Mouse (Mus musculus) neural tube, embryonic 12.5 days (tissue): ENCODE results near the gene Nmbr. TPM values are rescaled to one million over a fixed set of nuclear protein-coding genes. Genes with fewer than 3 reads are reported as not detected.
A peak's percentile ranks its signal among the peaks of the same experiment; 100 is the strongest.

Experiments used
- ATAC-seq: fragments of 200-750 bp; cut with Nextera tagmentation; 2 replicates; pipeline ENCODE4 v1.8.0; 2017; ENCODE audit warnings: low read depth, mild to moderate bottlenecking, moderate TSS enrichment, moderate library complexity; ENCODE audit not compliant: low FRiP score
- H3K27ac ChIP-seq: fragments of 300-500 bp; sonication (generic); 2 replicates; pipeline ENCODE4 v1.5.1; 2016
- H3K27me3 ChIP-seq: fragments of 300-500 bp; sonication (generic); replicated peaks from 2 replicates; pipeline ENCODE4 v1.6.1; 2016; ENCODE audit warnings: mild to moderate bottlenecking
- H3K36me3 ChIP-seq: fragments of 300-500 bp; sonication (generic); 2 replicates; pipeline ENCODE4 v1.6.1; 2016; ENCODE audit warnings: mild to moderate bottlenecking
- H3K4me1 ChIP-seq: fragments of 300-500 bp; sonication (generic); 2 replicates; pipeline ENCODE4 v1.6.1; 2016
- H3K4me2 ChIP-seq: fragments of 300-500 bp; sonication (generic); replicated peaks from 2 replicates; pipeline ENCODE4 v1.6.1; 2016; ENCODE audit warnings: mild to moderate bottlenecking
- H3K4me3 ChIP-seq: fragments of 300-500 bp; sonication (generic); 2 replicates; pipeline ENCODE4 v1.5.1; 2016
- H3K9ac ChIP-seq: fragments of 300-500 bp; sonication (generic); 2 replicates; pipeline ENCODE4 v1.6.1; 2016; ENCODE audit warnings: mild to moderate bottlenecking
- H3K9me3 ChIP-seq: fragments of 300-500 bp; sonication (generic); 2 replicates; pipeline ENCODE4 v1.6.1; 2016; ENCODE audit warnings: mild to moderate bottlenecking
- WGBS: fragments of 180-500 bp; shearing (Covaris S2); methylation state at CpG from one replicate; pipeline ENCODE4 v1.1.7; 2016; 5-methylcytosine and 5-hydroxymethylcytosine counted together
- polyA plus RNA-seq: library from polyadenylated mRNA; unstranded; fragments of >200 nt; fragmentation: Nextera tagmentation; extraction: Ambion mirVana; gene quantifications from 2 replicates; pipeline ENCODE4 v1.2.1, GENCODE M21; 2016

The Nmbr gene
- polyA plus RNA-seq, 1 experiment from 2014 or later, result 0.30 TPM

DNA sequence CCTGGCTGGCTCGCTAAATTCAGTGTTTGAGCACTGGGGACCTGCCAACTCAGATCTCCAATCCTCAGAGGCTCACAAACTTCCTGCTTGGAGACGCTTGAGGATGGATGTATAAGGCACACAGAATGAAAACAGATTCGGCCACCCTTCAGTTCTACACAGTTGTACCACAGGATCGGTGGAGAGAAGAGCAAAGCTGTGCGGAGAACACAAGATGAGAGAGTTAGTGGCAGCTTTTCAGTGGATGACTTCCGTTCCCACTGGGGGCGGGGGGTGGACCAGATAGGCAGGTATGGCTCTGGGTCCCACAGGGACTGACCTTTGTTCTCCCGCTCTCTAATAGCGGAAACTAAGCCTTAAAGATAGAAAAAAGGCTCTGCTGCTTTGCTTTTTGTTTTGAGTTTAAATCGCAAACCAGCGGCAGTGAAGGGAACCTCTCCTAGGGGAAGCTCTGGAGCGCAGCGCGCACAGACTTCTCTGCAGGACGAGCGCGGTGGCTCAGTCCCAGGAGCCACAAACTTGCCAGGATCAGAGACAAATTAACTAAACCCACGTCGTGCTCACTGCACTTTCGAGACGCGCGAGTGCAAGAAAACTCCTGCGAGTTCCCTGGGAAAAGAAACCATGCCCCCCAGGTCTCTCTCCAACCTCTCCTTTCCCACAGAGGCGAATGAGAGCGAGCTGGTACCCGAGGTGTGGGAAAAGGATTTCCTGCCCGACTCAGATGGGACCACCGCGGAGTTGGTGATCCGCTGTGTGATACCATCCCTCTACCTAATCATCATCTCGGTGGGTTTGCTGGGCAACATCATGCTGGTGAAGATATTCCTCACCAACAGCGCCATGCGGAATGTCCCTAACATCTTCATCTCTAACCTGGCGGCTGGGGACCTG is 54.5 kb downstream of the Nmbr start:
- peaks cover 6% of the 10 kb centered on the region; the same call in 1 of the 2 replicates for H3K27me3 ChIP-seq
- H3K9ac ChIP-seq, result no peak overlapping the region
- H3K4me1 ChIP-seq, result peaks cover 5% of the 10 kb centered on the region; the same call in 1 of the 2 replicates
- 0 out of 2 replicates have a peak, but pooled peaks have one; percentile 58 for ATAC-seq
- H3K4me2 ChIP-seq, result peak overlapping the region; percentile 73
- H3K27ac ChIP-seq, result no peak overlapping the region
- WGBS, result 2% methylated on average over 35 of the region's 35 CpGs
- no peaks in the 10 kb centered on the region for H3K9me3 ChIP-seq
- H3K36me3 ChIP-seq, result no peaks in the 10 kb centered on the region
- peak overlapping the region; percentile 33 for H3K4me3 ChIP-seq

- no peak overlapping the region for H3K9ac ChIP-seq
- peak overlapping the region; percentile 33; the same call in 1 of the 2 replicates for H3K4me3 ChIP-seq
- ATAC-seq, result no peak
- no peaks in the 10 kb centered on the region for H3K9me3 ChIP-seq
- H3K27me3 ChIP-seq, result peaks cover 6% of the 10 kb centered on the region; the same call in 1 of the 2 replicates
- 20% methylated on average over 8 of the region's 8 CpGs for WGBS
- H3K4me2 ChIP-seq, result peak overlapping the region; percentile 73
- no peak overlapping the region for H3K27ac ChIP-seq
- no peaks in the 10 kb centered on the region for H3K36me3 ChIP-seq
- H3K4me1 ChIP-seq, result peaks cover 5% of the 10 kb centered on the region; the same call in 1 of the 2 replicates
These were observed 55.2 kb downstream of the Nmbr start for GRCm38 (mm10) chr10:14760618-14761017.

DNA sequence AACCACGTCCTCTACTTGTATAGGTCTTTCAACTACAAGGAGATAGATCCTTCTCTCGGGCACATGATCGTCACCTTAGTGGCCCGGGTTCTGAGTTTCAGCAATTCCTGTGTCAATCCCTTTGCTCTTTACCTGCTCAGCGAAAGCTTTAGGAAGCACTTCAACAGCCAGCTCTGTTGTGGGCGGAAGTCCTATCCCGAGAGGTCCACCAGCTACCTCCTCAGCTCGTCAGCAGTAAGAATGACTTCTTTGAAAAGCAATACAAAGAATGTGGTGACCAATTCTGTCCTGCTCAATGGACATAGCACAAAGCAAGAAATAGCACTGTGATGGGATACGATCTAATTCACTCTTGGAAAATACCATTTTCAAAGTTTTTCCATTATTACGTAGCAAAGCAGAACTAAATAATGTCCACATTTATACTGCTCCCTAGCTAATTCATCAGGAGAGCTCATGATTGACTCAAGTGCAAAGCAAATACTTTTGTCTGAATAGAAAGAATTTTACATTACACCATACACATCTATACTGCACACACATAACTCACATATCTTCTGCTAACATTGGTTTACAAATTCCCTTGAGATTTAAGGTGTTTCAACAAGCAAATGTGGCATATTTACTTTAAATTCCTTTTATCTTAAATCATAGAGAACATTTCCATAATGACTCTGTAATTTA is 65.0 kb downstream of the Nmbr start:
- WGBS, result 84% methylated on average over 10 of the region's 10 CpGs
- ATAC-seq, result no peak

DNA sequence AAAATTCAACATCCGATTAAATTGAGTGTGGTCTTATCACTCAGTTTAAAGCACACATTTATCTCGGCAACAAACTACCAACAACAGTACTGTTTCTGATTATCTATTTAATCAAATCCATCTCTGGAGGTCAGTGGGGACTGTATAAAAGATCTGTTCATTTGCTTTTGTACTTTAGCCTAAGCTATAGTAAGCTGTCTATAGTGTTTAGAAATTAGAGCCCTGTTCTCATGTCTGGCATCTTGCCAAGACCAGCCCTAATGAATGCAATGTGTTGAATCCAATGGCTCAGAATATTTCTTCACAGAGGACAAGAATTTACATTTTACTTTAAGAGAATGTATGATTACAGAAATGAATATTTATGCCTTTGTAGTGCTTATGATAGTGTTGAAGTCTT is 69.1 kb downstream of the Nmbr start:
- H3K9ac ChIP-seq, result no peak overlapping the region
- H3K4me1 ChIP-seq, result no peaks in the 10 kb centered on the region
- 77% methylated on average over 2 of the region's 2 CpGs for WGBS
- no peak overlapping the region for H3K4me3 ChIP-seq
- H3K27ac ChIP-seq, result no peak overlapping the region
- no peaks in the 10 kb centered on the region for H3K9me3 ChIP-seq
- H3K4me2 ChIP-seq, result no peak overlapping the region
- ATAC-seq, result no peak
- no peaks in the 10 kb centered on the region for H3K27me3 ChIP-seq
- H3K36me3 ChIP-seq, result no peaks in the 10 kb centered on the region

More for the DNA sequence above, 65.0 kb downstream of the Nmbr start:
- Histone ChIP-seq H3K4me1 (no peaks in the 10 kb centered on the region), H3K36me3 (no peaks in the 10 kb centered on the region), H3K27ac (no peak overlapping the region), H3K27me3 (no peaks in the 10 kb centered on the region), H3K4me2 (no peak overlapping the region), H3K9ac (no peak overlapping the region), H3K9me3 (no peaks in the 10 kb centered on the region), H3K4me3 (no peak overlapping the region)

DNA sequence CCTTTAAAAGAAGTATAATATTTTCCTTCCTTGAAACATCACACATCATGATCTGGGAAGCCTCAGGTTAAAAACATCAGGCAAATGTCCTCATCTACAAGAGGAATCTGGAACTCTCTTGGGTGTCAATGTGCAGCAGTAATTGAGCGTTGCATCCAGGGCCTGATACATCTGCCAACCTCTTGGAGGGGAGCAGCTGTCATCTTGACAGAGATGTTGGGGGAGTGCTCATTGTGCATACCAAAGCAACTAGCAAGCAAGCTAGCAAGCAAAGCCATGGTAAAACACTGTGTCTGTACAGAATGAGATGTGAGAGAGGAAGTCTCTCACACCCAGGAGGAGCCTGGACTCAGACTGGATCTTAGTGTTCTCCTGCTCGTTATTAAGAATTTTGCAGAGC is 84.6 kb downstream of the Nmbr start:
- Histone ChIP-seq H3K9ac (no peak overlapping the region), H3K9me3 (no peaks in the 10 kb centered on the region), H3K4me2 (no peak overlapping the region), H3K4me3 (no peak overlapping the region), H3K27me3 (no peaks in the 10 kb centered on the region), H3K4me1 (no peaks in the 10 kb centered on the region), H3K27ac (no peak overlapping the region), H3K36me3 (no peaks in the 10 kb centered on the region)
- WGBS, result 70% methylated on average over 2 of the region's 2 CpGs
- no peak for ATAC-seq

- 54% methylated on average over 4 of the region's 4 CpGs for WGBS
- no peak for ATAC-seq
- no peaks in the 10 kb centered on the region for H3K36me3 ChIP-seq
- no peak overlapping the region for H3K27ac ChIP-seq
- H3K4me2 ChIP-seq, result no peak overlapping the region
- H3K4me1 ChIP-seq, result no peaks in the 10 kb centered on the region
- no peaks in the 10 kb centered on the region for H3K27me3 ChIP-seq
- no peaks in the 10 kb centered on the region for H3K9me3 ChIP-seq
- H3K4me3 ChIP-seq, result no peak overlapping the region
- H3K9ac ChIP-seq, result no peak overlapping the region
These were observed 111.6 kb downstream of the Nmbr start for GRCm38 (mm10) chr10:14816970-14817369.

Other genes with a start within 250 kb of the Nmbr start
- 6.8 and 6.9 TPM in 2 replicates for gene Adgrg6, start 159.9 kb upstream of the Nmbr start, polyA plus RNA-seq
- 193 and 213 TPM in 2 replicates for gene Vta1, start within 50 bp of the Nmbr start, polyA plus RNA-seq
- gene Gje1, start 12.6 kb downstream of the Nmbr start, polyA plus RNA-seq, result not detected in 2 replicates